Mouse (Mus musculus) 3134 (cell line): ENCODE measurements around the gene 4921501E09Rik.
"Not testable (repeated sequence)": the region's sequence is repeated elsewhere in the genome, so short reads cannot be mapped to it uniquely, and the experiment has no call there.

Source experiments
- DNase-seq: peaks from one replicate; pipeline ENCODE4 v3.0.0-alpha.2; 2011; ENCODE audit warnings: low spot score; ENCODE audit not compliant: insufficient read length; ENCODE audit errors: extremely low read depth

4921501E09Rik gene

GRCm38 (mm10) chr17:33067958-33068357 is at the start of gene 4921501E09Rik:
Gene 4921501E09Rik (minus strand): TSS chr17:33068058.
- DNase-seq = no peak

DNA sequence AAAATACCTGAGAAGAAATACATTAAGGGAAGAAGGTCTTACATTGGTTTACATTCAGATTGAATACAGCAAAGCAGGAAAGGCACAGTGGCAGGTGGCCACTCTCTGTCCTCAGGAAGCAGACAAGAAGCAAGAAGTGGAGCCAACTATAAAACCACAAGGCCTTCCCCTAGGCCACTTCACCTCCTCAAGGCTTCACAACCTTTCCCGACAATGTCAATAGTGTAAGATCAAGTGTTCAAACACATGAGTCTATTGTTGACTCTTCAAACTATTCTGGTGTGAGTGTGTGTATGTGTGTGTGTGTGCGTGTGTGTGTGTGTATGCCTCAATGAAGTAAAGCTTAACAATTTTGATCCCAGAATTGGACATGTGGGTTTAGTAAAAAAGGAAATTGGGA is 29.5 kb upstream of the 4921501E09Rik start:
- DNase-seq = no peak

DNA sequence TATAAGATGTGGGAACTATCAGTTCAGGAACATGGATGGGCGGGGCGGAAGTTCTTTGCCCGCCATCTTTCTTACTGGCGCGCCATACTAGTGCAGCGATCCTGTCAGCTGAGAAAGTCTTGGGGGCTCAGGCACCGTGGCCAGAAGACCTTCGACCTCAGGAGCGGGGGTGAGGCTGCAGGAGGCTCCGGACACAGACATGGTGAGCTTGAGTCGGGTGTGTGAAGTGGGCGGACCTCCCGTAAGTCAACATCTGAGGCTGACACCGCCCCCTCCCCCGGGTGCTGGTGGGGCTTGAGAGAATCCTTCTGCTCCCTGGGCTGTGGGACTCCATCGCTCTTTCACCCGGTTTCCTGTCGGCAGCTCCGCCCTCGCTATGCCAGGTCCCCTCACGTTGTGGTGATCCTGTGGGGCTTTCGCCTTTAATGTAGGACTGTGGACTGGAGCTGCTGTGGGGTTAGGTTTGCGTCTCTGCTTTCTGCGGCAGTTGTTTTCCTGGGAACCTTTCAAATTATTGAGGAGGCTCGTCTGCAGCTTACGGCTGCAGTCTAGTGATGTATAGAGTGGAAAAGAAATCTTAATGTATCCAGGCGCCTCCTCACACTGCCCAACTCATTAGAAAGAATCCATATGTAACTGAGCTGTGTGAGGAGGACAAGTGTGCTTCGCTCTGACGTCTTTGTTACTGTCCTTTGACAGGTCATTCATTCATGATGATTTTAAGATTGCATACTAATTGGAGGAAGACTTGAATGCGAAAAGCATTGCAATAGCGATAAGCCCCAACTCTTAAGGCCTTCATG is 24.7 kb upstream of the 4921501E09Rik start:
- DNase-seq = peak; percentile 84

DNA sequence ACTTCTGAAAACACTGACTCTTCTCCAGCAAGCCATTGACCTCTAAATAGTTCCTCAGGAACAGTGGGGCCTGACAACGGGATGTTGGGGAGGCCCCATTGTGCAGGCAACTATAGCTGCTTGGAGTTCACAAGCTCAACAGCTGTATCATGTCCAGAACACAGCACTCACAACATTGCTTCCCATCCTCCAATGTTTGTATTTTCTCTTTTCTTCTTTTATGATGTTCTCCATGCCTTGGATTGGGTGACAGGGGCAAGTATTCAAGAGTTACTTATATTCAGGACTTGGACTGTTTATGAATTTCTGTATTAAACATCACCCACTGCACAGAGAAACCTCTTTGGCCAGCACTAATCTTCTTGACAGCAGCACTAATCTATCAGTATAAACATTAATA is 23.8 kb upstream of the 4921501E09Rik start:
- no peak for DNase-seq

DNA sequence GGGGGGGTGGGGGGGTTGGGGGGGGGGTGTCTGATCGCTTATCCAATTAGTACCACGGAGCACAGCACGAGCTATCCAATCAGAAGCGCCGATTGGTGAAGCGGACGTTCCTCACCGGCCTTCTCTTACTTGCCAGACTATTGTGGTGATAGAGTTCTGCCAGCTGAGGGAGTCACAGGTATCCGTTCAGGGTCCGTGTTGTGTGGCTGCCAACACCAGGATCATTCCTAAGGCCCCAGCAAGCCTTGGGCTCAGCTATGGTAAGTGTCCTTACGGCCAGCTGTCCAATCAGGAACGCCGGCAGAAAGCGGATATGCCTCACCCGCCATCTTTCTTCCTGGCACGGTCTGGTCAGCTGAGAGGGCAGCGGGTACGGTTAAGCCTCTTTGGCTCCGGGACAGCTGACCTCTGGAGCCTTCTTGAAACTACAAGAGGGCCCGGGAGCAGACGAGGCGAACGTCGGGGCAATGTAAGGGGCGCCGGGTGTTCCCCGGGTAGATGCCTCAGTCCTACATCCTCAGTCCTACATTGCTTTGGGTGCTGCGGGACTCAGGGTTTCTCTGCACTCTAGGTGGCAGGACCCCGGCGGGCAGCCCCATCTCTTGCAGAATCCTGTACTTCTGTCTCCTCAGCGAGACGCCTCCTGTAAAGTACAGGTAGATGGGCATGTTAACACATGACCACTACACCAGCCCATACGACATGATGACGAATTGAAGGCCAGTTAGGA is 21.5 kb upstream of the 4921501E09Rik start, which contains the start of gene Zfp563:
Gene Zfp563, plus strand, starts transcription at position 91 of the 730 bp plus-strand sequence.
- peak; percentile 90 for DNase-seq

DNA sequence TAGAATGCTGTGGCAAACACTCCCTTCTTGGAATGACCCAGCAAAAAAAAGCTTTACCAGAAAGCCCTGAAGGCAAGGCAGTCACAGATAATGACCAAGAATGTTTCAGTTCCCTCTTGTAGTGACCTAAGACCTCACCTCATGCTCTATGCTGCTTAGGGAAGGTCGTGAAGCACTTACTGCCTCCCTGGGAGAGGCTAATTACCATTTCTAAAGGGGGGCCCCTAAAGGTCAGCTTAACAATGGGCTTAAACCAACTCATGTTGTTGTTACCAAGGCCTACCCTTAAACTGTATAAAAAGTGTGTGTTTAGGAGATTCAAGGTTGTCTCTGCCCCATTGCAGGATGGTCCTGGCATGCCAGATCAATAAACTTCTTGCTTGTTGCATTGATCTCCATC is 4.9 kb downstream of the 4921501E09Rik start:
- DNase-seq = no peak

GRCm38 (mm10) chr17:33058791-33059190 is 9.1 kb downstream of the 4921501E09Rik start:
- no peak for DNase-seq

DNA sequence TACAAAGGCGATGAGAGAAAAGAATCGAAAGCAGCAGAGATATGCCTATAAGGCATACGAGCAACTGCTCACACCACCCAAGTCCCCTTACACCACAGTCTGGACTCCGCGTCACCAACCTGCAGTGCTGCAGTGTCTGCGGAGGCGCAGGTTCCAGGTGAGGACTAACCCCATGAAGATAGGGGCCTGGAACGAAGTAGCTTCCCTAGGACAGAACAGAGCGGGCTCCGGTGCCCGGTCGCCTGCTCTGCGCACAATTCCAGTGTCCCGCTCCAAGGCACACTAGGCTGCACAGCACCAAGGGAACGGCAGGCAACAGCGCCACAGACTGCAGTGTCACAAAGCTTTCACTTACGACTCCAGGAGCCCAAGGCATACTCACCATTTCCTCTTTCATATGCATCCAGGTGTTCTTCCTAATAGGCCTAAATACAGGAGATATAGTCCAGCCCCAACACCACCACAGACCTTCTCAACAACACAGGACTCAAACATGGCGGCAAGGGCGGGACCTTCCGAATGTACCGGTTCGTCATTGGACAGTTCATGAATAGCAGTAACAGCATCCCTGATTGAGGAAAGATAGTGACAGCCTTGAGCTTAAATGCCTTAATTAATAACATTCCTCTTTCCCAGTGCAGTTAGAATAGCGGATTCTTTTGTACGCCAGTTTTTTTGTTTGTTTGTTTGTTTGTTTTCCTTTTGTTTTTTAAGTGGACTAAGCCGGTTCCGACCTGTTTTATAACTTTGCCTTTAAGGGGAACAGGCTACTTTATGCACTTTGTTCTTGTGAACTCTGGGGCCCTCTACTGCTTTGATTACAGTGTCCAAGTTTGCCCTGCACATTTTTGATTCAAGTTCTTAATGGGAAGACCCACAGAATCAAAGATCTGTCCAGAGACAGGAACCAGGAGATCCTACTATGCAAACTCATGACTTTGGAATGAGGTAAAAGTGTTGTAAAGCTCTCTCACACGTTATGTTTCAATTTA is 34.7 kb downstream of the 4921501E09Rik start, which contains the start of gene Zfp763:
Gene Zfp763, minus strand, starts transcription at position 503 of the 992 bp plus-strand sequence.
- DNase-seq = peak; percentile 78

GRCm38 (mm10) chr17:33032376-33032775 is 35.5 kb downstream of the 4921501E09Rik start:
- DNase-seq = peak; percentile 11

GRCm38 (mm10) chr17:33020434-33020833 is 47.4 kb downstream of the 4921501E09Rik start:
- not testable (repeated sequence) for DNase-seq
